Mouse (Mus musculus): Measurements from ENCODE around the gene Tmem256. TPM values are rescaled to one million over a fixed set of nuclear protein-coding genes. Genes with fewer than 3 reads are reported as not detected.
A peak's percentile ranks its signal among the peaks of the same experiment; 100 is the strongest.

The Tmem256 gene
- polyA plus RNA-seq, 1 experiment from 2014 or later = 314 TPM

DNA sequence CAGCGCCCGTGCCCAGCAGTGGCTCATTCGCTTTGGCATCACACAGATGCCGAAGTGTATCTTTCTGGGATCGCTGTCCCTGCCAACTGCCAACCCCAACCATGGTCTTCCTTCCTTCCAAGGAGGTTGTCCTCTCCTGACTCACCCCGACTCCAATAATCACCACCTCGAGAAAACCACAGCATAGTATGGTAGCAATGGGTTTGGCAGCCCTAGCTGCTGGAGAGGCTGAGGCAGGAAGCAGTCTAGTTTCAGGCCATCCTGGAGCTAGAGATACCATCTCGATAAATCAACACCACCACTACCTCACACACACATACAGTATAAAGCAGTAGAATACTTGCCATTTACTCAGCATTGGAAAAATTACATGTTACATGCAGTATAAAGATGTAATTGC is 19.4 kb upstream of the Tmem256 start:
- H3K4me1 ChIP-seq = no peaks in the 10 kb centered on the region
- no peak overlapping the region for H3K27ac ChIP-seq
- H3K9me3 ChIP-seq (replicated peaks) = 0 out of 2 replicates have a peak, but pooled peaks cover 10% of the 10 kb centered on the region
- H3K36me3 ChIP-seq = peaks cover under 1% of the 10 kb centered on the region; the same call in 1 of the 2 replicates
- no peak overlapping the region for H3K4me2 ChIP-seq (replicated peaks)
- ATAC-seq (ENCODE audit: low FRiP score) = no peak
- no peak overlapping the region for H3K4me3 ChIP-seq
- no peak overlapping the region for H3K9ac ChIP-seq
- 90% methylated on average over 8 of the region's 8 CpGs for WGBS
- no peaks in the 10 kb centered on the region for H3K27me3 ChIP-seq

DNA sequence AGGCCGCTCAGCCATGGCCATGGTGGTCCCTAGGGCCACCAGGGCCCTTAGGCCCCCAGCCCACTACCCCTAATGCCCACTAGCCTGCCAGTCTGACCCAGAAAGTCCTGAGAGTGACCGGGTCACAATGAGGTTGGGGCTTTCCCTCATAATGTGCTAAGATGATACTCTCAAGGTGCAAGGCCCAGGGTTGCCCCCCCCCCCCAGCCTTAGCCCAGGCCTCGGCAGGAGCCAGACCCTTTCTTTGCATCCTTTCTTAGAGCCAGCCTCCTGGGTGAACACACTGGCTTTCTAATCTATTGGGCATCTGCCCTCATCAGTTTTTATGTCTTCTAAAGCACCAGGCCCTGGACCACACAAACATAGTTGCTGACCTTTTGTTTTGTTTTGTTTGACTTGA is 16.2 kb upstream of the Tmem256 start, which contains the start of gene Spem1:
Gene Spem1 (minus strand): TSS at position 101 of the 400 bp plus-strand sequence.
- Histone ChIP-seq H3K27ac (no peak within 1 kb of the TSS), H3K4me3 (no peak within 1 kb of the TSS), H3K9me3 (replicated peaks) (0 out of 2 replicates have a peak, but pooled peaks cover 6% of the 10 kb centered on the region), H3K4me2 (replicated peaks) (no peak within 1 kb of the TSS), H3K27me3 (no peaks in the 10 kb centered on the region), H3K4me1 (no peaks in the 10 kb centered on the region), H3K9ac (no peak within 1 kb of the TSS), H3K36me3 (peaks cover 33% of the 10 kb centered on the region)
- ATAC-seq (ENCODE audit: low FRiP score) = no peak
- 83% methylated on average over 3 of the region's 3 CpGs for WGBS

DNA sequence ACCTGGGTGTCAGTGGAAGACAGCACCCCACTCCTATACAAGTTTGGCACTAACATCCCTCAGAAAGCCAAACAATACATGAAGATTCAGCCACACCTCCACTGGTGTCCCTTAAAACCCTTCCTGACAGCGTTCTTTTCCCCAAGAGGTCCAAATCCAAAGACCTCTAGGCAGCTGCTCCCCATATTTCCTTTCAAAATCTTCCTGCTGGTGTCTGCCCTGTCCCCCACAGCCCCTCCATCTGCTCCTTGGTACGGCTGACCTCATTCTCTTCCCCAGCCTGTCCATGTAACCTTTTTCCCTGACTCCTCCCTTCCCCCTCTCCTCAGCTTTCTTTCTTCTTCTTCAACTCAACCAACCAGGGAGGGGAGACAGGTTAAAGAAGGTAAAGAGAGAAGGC is 14.9 kb upstream of the Tmem256 start:
- no peak overlapping the region for H3K9ac ChIP-seq
- H3K4me2 ChIP-seq (replicated peaks) = no peak overlapping the region
- H3K27ac ChIP-seq = 0 out of 2 replicates have a peak overlapping the region, but pooled peaks have one; percentile 7
- no peaks in the 10 kb centered on the region for H3K27me3 ChIP-seq
- H3K4me3 ChIP-seq = no peak overlapping the region
- ATAC-seq (ENCODE audit: low FRiP score) = no peak
- WGBS = 77% methylated on average over 2 of the region's 2 CpGs
- no peaks in the 10 kb centered on the region for H3K4me1 ChIP-seq
- peaks cover 46% of the 10 kb centered on the region for H3K36me3 ChIP-seq
- H3K9me3 ChIP-seq (replicated peaks) = no peaks in the 10 kb centered on the region

DNA sequence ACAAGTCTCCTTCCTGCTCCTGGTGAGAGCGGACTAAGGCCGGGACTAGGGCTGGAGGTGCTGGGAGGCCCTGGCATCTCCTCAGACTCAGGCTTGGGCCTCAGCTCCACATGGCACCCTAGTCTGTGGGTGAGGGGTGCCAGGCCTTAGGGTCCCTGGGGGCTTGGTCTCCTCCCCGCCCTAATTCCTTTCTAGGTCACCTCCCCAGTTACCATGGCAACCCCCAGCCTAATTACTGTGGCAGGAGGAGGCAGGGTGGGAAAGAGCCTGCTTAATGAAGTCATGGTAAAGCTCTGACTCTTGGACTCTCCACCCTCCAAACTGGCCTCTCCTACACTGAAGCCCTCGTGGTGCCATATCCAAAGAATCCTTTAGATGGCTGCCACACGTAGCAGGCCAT is 9.5 kb upstream of the Tmem256 start:
- Histone ChIP-seq H3K27me3 (0 out of 2 replicates have a peak, but pooled peaks cover 9% of the 10 kb centered on the region), H3K27ac (no peak overlapping the region), H3K4me3 (no peak overlapping the region), H3K9ac (no peak overlapping the region), H3K9me3 (replicated peaks) (no peaks in the 10 kb centered on the region), H3K4me1 (peaks cover 22% of the 10 kb centered on the region), H3K4me2 (replicated peaks) (no peak overlapping the region), H3K36me3 (peaks cover 84% of the 10 kb centered on the region)
- WGBS = 62% methylated on average over 5 of the region's 5 CpGs
- ATAC-seq (ENCODE audit: low FRiP score) = no peak

DNA sequence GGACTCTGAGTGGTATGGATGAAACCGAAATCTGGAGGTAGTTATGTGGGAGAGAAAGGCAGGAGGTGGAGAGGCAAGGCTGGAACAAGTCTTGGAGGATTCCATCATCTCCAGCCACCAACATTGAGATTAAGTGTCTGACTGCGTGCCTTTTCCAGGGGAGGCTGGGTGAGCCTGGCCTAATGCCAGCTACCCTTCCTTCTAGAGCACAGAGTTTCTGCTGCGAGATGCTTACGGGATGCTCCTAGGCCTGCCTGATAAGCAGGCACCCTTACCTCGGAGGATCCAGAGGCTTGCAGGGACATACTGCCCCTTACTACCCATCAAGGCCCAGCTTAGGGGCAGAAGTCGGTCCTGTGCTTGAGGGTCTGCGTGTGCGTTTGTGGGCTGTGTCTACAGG is 4.8 kb upstream of the Tmem256 start:
- H3K4me1 ChIP-seq = peaks cover 49% of the 10 kb centered on the region

DNA sequence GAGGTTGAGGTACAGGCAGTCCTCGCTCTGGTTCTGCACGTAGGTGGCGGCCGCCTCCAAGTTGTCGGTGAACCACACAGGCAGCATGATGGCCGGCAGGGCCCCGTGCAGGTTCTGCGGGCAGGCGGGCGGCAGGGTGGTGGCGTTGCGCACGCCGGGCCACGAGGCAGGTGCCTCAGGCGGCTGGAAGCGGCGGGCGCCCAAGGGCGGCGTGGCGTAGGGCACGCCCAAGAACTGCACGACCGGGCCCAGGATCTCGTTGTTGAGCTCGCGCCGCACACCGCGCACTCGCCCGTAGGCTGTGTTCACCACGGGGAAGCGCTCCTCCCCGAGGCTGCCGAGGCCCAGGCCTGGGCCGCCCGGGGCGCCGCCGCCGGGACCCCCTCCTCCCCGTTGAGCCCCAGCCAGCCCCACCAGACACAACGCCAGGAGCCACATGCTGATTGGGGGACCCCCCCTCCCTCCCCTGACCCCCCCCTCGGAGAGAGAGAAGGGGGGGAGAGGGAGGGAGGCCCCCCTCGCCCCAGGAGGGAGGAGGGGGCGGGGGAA is 4.2 kb upstream of the Tmem256 start:
- Histone ChIP-seq H3K4me2 (replicated peaks) (peak overlapping the region; percentile 97), H3K27ac (peak overlapping the region; percentile 44), H3K27me3 (peaks cover 12% of the 10 kb centered on the region; the same call in 1 of the 2 replicates), H3K36me3 (peaks cover 36% of the 10 kb centered on the region), H3K4me3 (peak overlapping the region; percentile 88), H3K9ac (peak overlapping the region; percentile 98), H3K4me1 (peaks cover 48% of the 10 kb centered on the region), H3K9me3 (replicated peaks) (no peaks in the 10 kb centered on the region)
- ATAC-seq (ENCODE audit: low FRiP score) = no peak
- 7% methylated on average over 48 of the region's 48 CpGs for WGBS

More for the DNA sequence above, 4.8 kb upstream of the Tmem256 start:
- peaks cover 12% of the 10 kb centered on the region; the same call in 1 of the 2 replicates for H3K27me3 ChIP-seq
- H3K9me3 ChIP-seq (replicated peaks) = no peaks in the 10 kb centered on the region
- WGBS = 68% methylated on average over 8 of the region's 8 CpGs
- H3K36me3 ChIP-seq = peaks cover 38% of the 10 kb centered on the region
- H3K9ac ChIP-seq = peak overlapping the region; percentile 98
- no peak overlapping the region for H3K27ac ChIP-seq
- ATAC-seq (ENCODE audit: low FRiP score) = no peak
- H3K4me3 ChIP-seq = peak overlapping the region; percentile 88
- H3K4me2 ChIP-seq (replicated peaks) = peak overlapping the region; percentile 97

DNA sequence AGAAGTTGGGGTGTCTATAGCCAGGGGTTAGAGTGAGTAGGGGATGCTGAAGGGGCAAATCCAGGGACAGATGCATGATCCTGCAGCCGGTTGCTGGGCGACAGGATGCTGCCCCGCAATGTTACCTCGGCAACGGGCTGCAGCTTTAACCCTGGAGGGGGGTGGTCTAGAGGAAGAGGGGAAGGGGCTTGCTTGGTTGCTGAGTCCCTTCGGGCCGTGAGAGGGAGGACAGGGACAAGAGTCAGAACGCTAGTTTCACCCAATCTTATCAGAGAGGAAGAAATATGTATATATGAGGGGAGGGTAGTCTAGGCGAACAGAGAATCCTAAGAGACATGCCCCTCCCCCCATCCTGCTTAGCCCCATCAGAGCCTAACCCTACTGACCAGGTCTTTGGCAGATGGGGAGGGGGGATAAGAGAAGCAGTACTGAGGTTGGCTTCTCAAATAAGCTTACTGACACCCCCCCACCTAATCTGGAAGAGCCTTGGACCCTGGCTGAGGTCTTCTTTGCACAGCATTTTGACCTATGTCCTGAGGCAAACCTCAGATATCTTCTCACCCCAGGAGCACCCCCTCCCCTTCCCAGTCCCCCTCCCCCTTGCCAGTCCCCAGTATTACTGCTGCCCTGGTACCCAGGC is 2.9 kb upstream of the Tmem256 start:
- H3K27ac ChIP-seq = peak overlapping the region; percentile 97
- H3K9me3 ChIP-seq (replicated peaks) = no peaks in the 10 kb centered on the region
- peak overlapping the region; percentile 98 for H3K9ac ChIP-seq
- WGBS = 1% methylated on average over 9 of the region's 9 CpGs
- H3K4me3 ChIP-seq = peak overlapping the region; percentile 88
- peaks cover 33% of the 10 kb centered on the region for H3K36me3 ChIP-seq
- H3K27me3 ChIP-seq = peaks cover 12% of the 10 kb centered on the region; the same call in 1 of the 2 replicates
- H3K4me1 ChIP-seq = peaks cover 46% of the 10 kb centered on the region
- H3K4me2 ChIP-seq (replicated peaks) = peak overlapping the region; percentile 97
- no peak for ATAC-seq (ENCODE audit: low FRiP score)

DNA sequence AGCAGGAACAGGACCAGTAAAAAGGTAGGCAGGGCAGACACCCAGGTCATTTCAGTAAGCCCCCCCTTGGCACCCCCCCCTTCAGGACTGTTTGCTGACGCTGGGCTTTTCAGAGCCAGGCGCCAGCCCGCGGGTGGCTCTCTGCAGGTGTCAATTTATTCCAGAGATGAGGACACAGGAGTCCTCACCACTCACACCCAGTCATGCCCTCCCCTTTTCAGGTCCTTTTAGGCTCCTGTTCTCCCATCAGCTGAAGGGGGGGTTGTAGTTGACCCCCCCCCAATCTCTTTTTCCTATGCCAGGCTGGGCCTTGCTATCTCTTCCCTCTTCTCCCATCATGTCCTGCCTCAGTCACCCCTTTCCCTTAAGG is 2.4 kb upstream of the Tmem256 start:
- Histone ChIP-seq H3K9ac (peak overlapping the region; percentile 98), H3K4me1 (peaks cover 44% of the 10 kb centered on the region)
- 2% methylated on average over 4 of the region's 4 CpGs for WGBS

DNA sequence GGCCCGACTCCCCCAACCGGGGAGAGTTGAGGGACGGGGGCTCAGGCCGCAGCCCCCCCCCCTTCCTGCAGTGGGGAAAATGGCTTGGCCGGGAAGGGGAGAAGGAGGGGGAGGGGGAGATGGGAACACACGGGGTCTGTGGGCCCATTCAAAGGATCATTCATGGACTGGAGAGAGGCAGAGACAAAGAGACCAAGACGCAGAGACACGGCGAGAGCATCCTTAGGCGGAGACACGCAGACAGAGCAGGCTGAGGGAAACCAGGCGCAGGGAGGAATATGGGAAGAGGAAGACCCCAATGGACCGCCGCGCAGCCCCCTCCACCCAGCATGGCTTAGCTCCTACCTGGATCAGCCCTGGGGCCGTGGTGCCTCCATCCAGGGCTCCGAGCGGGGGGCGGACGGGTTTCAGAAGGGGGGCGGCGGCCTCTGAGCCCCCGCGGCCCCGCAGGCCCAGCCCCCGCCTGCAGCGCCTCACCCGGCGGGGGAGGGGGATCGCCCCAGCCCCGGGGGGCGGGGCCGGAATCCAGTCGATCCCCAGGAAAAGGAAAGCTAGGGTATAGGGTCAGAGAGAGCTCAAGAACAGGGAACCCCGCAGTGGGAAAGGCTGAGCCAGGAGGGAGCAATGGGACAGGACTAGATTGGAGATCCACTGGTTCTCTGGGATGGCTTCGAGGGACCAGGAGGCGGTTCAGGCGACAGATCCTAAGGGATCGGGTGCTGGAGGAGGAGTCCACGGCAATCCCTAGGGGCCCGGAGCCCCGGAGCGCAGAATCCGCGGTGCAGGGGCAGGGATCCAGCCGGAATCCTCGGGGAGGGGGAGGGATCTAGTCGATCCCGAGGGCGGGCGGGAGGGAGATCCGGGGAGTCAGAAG is 1.4 kb upstream of the Tmem256 start:
- Histone ChIP-seq H3K27me3 (peaks cover 12% of the 10 kb centered on the region; the same call in 1 of the 2 replicates), H3K36me3 (peaks cover 20% of the 10 kb centered on the region), H3K27ac (peak overlapping the region; percentile 97), H3K4me1 (peaks cover 40% of the 10 kb centered on the region), H3K9me3 (replicated peaks) (no peaks in the 10 kb centered on the region), H3K4me2 (replicated peaks) (peak overlapping the region; percentile 97), H3K9ac (peak overlapping the region; percentile 98), H3K4me3 (peak overlapping the region; percentile 88)
- peak; percentile 12 for ATAC-seq (ENCODE audit: low FRiP score)
- WGBS = 2% methylated on average over 38 of the region's 52 CpGs

More for the DNA sequence above, 2.4 kb upstream of the Tmem256 start:
- ATAC-seq (ENCODE audit: low FRiP score) = no peak
- peak overlapping the region; percentile 97 for H3K27ac ChIP-seq
- no peaks in the 10 kb centered on the region for H3K9me3 ChIP-seq (replicated peaks)
- peaks cover 30% of the 10 kb centered on the region for H3K36me3 ChIP-seq
- peak overlapping the region; percentile 97 for H3K4me2 ChIP-seq (replicated peaks)
- H3K4me3 ChIP-seq = peak overlapping the region; percentile 88
- H3K27me3 ChIP-seq = peaks cover 12% of the 10 kb centered on the region; the same call in 1 of the 2 replicates

DNA sequence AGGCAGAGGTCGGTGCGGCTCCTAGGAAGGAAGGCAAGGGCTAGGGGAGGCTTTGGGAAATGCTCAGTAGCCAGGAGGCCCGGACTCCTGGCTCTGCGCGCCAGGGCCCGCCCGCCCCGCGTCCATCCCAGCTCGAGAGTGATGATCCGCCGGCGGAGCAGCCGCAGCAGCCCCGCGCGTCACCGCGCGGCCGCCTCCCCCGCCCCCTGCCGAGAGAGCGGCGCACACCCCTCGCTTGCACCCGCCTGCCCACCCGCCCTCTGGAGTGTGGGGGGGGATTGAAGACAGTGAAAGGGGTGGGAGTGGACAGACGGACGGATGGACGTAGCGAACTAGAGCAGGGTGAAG is 736 bp upstream of the Tmem256 start, which contains the start of gene Nlgn2:
Gene Nlgn2 (minus strand): TSS at position 181 of the 348 bp plus-strand sequence.
- under 1% methylated on average over 32 of the region's 32 CpGs for WGBS
- Histone ChIP-seq H3K4me1 (peaks cover 40% of the 10 kb centered on the region), H3K36me3 (peaks cover 14% of the 10 kb centered on the region), H3K4me2 (replicated peaks) (peak within 1 kb of the TSS; percentile 97), H3K27me3 (peaks cover 12% of the 10 kb centered on the region; the same call in 1 of the 2 replicates), H3K27ac (peak within 1 kb of the TSS; percentile 97), H3K9ac (peak within 1 kb of the TSS; percentile 98), H3K4me3 (peak within 1 kb of the TSS; percentile 88), H3K9me3 (replicated peaks) (no peaks in the 10 kb centered on the region)
- ATAC-seq (ENCODE audit: low FRiP score) = peak; percentile 68; the same call in 1 of the 2 replicates

DNA sequence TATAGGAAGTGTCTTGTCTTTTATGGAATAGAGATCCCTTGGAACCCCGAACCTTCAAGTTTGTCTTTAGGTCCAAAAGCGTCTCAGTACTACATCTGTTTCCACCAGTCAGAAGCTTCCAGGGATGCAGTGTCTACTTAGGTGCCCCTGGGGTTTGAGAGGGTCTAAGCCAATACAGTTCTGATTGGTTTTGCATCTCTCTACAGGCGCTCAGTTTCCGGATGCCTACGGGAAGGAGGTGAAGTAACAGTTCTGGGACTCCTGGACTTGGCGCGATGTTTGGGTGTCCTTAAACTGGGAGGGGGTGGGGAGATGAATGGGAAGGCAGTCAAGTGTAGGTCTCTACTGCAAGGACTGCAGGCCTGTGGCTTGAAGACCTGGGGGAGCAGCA is 395 bp downstream of the Tmem256 start:
- peak overlapping the region; percentile 88 for H3K4me3 ChIP-seq
- peak overlapping the region; percentile 97 for H3K27ac ChIP-seq
- peak overlapping the region; percentile 97 for H3K4me2 ChIP-seq (replicated peaks)
- H3K36me3 ChIP-seq = 0 out of 2 replicates have a peak, but pooled peaks cover 2% of the 10 kb centered on the region
- no peaks in the 10 kb centered on the region for H3K9me3 ChIP-seq (replicated peaks)
- H3K27me3 ChIP-seq = peaks cover 3% of the 10 kb centered on the region; the same call in 1 of the 2 replicates
- H3K9ac ChIP-seq = peak overlapping the region; percentile 73
- 4% methylated on average over 7 of the region's 7 CpGs for WGBS
- 0 out of 2 replicates have a peak, but pooled peaks have one; percentile 1 for ATAC-seq (ENCODE audit: low FRiP score)
- peaks cover 35% of the 10 kb centered on the region for H3K4me1 ChIP-seq
